Mouse (Mus musculus) splenic B cell, adult 2 months (primary cell): ENCODE measurements around the gene Mbd4.
"Not testable (repeated sequence)": the region's sequence is repeated elsewhere in the genome, so short reads cannot be mapped to it uniquely, and the experiment has no call there.

ENCODE experiments used
- DNase-seq: peaks from one replicate; pipeline ENCODE4 v3.0.0-alpha.2; 2011; ENCODE audit warnings: low read depth, low spot score
- H3K27me3 ChIP-seq: 2 replicates; pipeline ENCODE4 v1.6.1; 2012; ENCODE audit warnings: mild to moderate bottlenecking, low read length, moderate library complexity, mixed read lengths; ENCODE audit not compliant: control insufficient read depth, poor library complexity, insufficient read depth, severe bottlenecking
- H3K36me3 ChIP-seq: 2 replicates; pipeline ENCODE4 v1.6.1; 2012; ENCODE audit warnings: mild to moderate bottlenecking, low read length, moderate library complexity, mixed read lengths; ENCODE audit not compliant: control insufficient read depth, poor library complexity, insufficient read depth, severe bottlenecking

Mbd4 gene

DNA sequence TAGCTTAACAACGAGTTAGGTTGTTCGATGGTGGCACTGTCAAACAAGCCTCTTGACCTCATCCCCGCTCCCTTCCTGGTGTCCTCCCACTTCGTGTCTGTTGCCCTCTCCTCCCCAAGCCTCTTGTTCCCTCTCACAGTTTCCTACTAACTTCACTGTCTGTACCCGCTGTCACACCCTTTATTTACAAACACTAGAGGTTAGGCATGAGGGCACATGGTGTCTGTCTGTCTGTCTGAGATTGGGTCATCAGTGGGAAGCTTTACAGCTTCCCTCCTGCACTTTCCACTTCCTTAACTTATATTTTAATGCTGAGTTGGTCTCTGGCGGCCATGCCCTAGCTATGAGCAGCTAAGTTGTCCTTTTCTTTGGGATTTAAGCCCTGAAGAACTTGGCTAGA lies 26.6 kb upstream of the Mbd4 start:
- no peak for DNase-seq

DNA sequence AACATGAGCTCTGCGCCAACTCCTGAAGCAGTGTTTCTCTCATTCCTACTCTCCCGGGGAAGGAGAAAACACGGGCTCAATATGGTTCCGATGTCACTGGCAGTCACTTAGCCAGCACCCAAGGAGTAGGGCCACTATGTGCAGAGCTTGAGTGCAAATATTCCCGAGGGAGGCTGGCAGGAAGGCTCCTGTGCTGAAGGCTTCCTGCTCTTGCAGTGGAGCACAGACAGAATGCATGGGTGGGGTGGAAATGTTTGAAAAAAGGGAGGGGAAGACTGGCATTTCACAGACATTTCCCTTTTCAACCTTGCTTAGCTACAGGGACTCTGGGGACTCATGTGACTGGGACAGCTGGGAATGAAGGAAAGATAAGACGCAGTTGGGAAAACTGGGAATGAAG lies 25.5 kb upstream of the Mbd4 start:
- no peak for DNase-seq
- Histone ChIP-seq H3K36me3 (no peaks in the 10 kb centered on the region), H3K27me3 (no peaks in the 10 kb centered on the region)

More for the DNA sequence above, 26.6 kb upstream of the Mbd4 start:
- Histone ChIP-seq H3K36me3 (no peaks in the 10 kb centered on the region), H3K27me3 (no peaks in the 10 kb centered on the region)

DNA sequence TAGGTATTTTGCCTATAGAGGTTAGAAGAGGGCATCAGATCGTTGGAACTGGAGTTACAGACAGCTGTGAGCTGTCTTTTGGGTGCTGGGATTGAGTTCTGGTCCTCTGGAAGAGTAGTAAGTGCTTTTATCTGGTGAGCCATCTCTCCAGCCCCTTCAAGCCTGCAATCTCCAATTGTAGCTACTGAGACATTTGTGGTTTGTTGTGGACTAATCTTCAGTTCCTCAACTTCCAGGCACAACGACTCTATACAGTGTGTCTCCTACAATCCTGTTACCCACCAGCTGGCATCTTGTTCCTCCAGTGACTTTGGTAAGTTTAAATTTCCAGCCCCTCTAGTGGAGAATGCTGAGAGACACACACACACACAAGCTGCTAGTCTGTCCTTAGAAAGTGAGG lies 24.1 kb upstream of the Mbd4 start:
- no peaks in the 10 kb centered on the region for H3K27me3 ChIP-seq
- H3K36me3 ChIP-seq: no peaks in the 10 kb centered on the region
- no peak for DNase-seq

DNA sequence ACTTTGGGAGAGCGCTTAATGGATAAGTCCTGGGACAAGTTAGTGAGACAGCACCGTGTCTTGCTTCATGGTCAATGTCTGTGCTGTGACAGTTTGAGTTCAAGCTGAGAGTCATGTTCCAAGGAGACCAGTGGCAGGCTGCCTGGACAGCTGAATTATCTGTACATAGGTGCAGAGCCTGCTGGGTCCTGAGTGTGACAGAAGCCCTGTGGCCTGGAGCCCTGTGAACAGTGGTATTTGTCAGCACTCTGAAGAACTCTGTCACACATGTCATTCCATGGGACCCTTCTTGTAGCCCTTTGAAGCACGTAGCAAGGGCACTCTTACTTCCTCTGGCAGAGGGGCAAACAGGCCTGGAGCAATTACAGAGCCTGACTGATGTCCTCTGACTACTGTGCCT lies 18.1 kb upstream of the Mbd4 start:
- not testable (repeated sequence) for H3K27me3 ChIP-seq, DNase-seq

DNA sequence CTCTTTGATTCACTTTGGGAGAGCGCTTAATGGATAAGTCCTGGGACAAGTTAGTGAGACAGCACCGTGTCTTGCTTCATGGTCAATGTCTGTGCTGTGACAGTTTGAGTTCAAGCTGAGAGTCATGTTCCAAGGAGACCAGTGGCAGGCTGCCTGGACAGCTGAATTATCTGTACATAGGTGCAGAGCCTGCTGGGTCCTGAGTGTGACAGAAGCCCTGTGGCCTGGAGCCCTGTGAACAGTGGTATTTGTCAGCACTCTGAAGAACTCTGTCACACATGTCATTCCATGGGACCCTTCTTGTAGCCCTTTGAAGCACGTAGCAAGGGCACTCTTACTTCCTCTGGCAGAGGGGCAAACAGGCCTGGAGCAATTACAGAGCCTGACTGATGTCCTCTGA lies 14.0 kb upstream of the Mbd4 start:
- not testable (repeated sequence) for H3K36me3 ChIP-seq, H3K27me3 ChIP-seq, DNase-seq

More for the DNA sequence above, 18.1 kb upstream of the Mbd4 start:
- not testable (repeated sequence) for H3K36me3 ChIP-seq

DNA sequence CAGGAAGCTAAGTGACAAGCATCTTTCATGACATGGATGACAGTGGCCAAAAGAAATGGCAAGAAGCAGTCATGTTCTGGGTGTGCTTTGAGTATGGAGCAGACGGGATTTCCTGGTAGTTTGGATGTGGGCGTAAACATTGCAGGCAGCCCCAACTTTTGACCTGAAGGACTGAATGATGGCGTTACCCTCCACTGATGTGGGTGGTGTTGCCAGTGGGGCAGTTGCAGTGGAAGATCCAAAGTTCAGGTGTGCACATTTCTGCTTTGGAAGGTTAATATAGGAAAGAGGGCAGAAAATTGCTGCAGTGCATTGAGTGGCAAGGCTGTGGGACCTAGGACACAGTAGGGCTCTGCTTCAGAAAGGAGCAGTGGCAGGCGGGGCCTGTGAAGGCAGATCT lies 12.1 kb upstream of the Mbd4 start:
- no peaks in the 10 kb centered on the region for H3K27me3 ChIP-seq
- H3K36me3 ChIP-seq: no peaks in the 10 kb centered on the region
- DNase-seq: no peak

DNA sequence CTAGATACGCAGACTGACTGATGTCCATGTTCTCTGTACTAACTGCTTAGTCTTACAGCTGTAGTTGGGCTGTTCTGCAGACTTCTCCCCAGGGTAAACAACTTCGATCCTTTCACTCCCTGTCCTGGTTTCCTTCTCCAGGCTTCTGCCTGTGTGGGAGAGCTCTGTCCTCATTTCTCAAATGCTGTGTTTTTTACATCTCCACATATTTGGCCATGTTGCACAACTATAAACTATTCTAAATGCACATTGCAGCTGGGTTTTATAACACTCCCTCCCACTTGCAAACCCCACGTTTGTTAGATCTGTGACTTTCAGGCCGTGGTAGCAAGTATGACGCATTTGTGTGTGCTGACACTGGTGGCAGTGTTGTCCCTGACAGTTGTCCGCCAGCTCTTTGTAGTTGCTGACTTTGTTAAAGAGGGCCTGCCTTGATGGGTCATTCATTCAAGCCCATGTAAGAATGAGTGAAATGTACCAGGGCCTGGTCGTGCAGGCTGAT lies 10.2 kb upstream of the Mbd4 start:
- Histone ChIP-seq H3K36me3 (no peaks in the 10 kb centered on the region), H3K27me3 (no peaks in the 10 kb centered on the region)
- no peak for DNase-seq

DNA sequence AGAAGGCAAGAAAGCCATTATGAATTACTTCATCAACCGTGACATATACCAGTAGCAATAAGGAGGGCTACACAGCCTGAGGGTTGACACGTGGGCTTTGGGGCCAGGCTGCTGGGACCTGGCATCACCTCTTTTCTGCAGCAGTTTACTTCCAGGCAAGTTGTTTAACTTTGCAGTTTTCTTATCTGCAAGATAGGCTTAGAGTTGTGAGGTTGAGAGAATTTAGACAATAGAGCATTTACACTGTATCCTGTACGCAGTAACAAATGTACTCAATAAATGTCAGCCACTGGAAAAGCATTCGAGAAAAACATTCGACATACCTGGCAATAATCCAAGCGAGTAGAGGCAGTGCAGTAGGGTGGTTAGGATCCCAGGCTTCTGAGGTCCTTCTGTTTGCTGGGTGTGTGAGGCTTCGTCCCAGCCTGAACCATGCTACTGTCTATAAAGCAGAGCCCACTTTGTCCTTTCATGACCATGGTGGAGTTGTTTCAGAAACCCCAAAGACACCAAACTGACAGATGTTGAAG lies 6.9 kb upstream of the Mbd4 start:
- no peak for DNase-seq
- H3K36me3 ChIP-seq: no peaks in the 10 kb centered on the region
- H3K27me3 ChIP-seq: no peaks in the 10 kb centered on the region

DNA sequence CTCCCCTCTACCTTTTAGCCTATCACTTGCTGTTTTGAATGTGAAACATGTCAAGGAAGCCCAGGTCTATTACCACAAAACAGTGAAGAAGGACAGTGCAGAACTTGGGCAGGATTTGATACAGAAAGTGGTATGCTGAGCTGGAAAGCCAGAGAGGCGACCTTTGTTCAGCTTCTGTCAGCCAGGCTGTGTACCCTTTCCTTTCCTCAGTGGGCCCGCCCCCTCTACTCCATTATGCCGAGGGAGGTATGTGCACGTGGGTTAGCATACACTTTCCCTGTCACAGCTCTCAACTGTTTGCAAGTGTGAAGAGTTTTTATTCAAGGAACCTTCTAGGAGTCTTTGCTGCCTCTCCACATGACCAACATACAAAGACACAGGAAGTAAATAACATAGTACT lies 6.1 kb upstream of the Mbd4 start:
- DNase-seq: no peak
- H3K27me3 ChIP-seq: no peaks in the 10 kb centered on the region
- H3K36me3 ChIP-seq: no peaks in the 10 kb centered on the region

DNA sequence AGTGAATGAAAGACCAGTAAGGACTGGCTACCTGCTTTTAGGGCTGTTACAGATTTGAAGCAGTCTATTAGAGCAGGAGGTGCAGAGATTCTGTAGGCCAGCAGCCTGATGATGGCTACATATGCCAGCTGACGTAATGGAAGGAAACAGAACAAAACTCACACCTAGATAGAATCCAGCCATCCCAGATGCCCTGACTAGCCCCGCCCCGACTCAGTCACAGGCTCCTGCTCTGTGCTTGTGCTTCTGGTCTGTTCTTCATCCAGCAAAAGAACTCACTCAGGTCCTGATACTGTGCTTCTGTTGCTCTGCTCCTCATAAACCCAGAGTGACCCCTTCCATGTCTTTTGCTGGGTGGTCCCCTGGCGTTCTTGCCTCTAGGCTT lies 3.2 kb upstream of the Mbd4 start:
- no peak for DNase-seq
- Histone ChIP-seq H3K27me3 (no peaks in the 10 kb centered on the region), H3K36me3 (no peaks in the 10 kb centered on the region)

DNA sequence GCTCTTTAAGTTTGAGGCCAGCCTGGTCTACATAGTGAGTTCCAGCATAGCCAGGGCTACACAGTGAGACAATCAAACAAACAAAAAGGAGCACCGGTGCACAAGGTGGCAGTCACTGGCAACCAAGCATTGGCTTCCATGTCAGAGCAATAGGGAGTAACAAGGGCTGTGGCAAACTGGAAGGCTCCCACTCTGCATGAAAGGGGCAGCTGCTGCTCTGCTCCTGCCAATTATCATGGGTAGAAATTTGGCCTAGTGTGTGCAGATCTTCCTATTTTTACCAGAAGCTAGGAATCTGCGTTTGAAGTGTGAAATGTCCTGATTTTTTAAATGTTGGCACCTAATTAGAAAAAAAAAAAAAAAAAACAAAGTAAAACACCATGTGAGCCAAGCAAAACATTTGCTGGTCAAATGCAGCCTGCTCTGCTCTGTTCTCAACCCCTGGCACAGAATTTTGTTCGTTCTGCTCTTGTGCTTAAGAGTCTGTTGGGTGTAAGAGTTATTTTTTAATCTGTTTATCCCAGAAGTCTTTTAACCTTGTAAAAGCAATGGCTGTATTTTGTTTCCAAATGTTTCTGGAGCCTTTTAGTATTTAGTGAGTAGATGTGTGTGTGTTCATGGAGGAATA lies 2.7 kb upstream of the Mbd4 start:
- H3K36me3 ChIP-seq: no peaks in the 10 kb centered on the region
- no peaks in the 10 kb centered on the region for H3K27me3 ChIP-seq
- no peak for DNase-seq

DNA sequence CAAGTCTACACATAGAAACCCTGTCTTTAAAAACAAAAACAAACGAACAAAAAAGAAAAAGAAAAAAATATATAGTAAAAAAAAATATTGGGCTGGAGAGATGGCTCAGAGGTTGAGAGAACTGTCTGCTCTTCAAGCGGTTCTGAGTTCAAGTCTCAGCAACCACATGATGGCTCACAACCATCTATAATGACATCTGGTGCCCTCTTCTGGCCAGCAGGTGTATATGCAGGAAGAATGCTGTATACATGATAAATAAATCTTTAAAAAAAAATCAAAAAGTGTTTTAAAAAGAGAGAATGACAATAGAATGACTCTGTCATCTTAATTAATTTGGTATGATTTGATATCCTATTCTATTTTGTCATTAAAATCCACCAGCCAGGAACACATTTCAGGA lies 1.3 kb upstream of the Mbd4 start:
- H3K27me3 ChIP-seq: no peaks in the 10 kb centered on the region
- H3K36me3 ChIP-seq: 0 out of 2 replicates have a peak, but pooled peaks cover 2% of the 10 kb centered on the region
- peak; percentile 64 for DNase-seq

DNA sequence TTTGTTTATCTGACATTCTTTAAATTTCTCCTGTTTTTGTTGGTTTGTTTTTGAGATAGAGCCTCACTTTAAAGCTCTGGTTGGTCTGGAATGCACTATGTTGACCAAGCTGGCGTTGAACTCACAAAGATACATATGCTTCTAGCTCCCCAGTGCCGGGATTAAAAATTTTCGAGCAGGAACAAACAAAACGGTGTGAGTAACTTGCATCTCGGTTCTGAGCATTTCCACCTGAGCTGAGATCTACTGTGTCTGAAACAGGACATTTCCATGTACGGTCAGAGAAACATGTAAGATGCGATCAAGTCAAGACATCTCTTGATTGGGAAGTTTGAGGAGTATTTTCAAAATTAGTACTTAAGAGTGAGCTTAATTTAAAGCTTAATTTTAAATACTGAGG lies 814 bp upstream of the Mbd4 start:
- peak; percentile 17 for DNase-seq
- no peaks in the 10 kb centered on the region for H3K27me3 ChIP-seq
- 0 out of 2 replicates have a peak, but pooled peaks cover 2% of the 10 kb centered on the region for H3K36me3 ChIP-seq

DNA sequence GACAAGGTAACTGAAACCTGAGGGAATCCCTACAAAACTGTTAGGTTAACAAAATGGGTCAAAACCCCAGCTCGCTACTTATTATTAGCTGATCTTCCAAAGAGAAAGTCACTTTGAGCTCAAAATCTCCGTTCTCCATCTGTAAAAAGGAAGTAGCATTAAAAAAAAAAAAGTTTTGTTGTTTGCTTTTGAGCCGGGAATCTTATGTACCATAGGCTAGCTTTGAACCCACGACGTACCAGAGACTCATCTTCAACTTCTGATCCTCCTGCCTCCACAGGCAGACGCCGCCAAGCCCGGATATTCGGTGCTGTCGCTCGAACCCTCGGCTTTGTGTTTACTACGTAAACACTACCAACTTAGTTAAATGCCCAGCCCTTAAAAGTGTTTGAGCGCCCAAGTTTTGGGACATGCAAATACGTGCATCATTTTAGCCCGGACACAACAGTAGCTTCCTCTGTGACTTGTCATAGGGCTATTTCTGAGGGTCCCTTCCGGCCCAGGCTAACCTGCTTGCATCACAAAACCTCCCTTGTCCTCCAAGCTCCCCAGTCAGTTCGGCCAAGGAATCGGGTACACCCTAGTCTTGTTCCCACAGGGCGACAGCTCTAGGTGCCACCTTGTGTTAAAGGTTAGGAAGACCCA lies 603 bp downstream of the Mbd4 start:
- no peak for DNase-seq
- H3K27me3 ChIP-seq: no peaks in the 10 kb centered on the region

DNA sequence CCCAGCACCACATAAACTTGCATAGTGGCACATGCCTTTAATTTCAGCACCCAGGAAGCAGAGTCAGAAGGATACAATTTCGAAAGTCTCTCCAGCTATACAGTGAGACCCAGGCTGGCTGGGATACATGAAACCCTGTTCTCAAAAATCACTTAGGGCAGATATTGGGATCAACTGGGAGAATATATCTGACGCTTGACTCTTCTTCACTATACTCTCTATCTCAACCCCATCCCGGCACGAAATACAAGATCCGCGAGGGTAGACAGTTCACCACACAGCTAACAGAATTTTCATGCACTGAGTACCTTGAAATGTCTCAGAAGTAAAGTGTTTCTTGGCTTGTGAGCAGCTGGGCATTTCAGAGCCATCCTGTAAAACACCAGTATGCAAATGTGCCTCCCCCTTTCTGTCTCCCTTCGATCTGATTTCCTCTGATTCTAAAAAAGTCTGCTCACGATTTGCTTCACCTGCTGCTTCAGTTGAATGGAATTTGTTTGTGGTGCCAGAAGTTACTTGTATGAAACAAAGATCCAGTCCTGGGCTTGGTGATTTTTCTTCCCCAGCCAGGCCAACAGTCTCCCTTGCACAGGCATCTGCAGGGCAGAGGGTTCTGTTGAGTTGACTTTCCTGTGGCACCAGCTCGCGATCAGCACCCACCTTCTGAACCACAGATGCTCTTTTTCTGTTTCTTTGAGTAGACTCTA lies 4.4 kb downstream of the Mbd4 start:
- DNase-seq: peak; percentile 53
- Histone ChIP-seq H3K27me3 (no peaks in the 10 kb centered on the region), H3K36me3 (peaks cover 4% of the 10 kb centered on the region)

More for the DNA sequence above, 603 bp downstream of the Mbd4 start:
- 0 out of 2 replicates have a peak, but pooled peaks cover 2% of the 10 kb centered on the region for H3K36me3 ChIP-seq
